Mouse (Mus musculus) B cell, adult 62 days (primary cell): ENCODE results near the gene Stx2. TPM values are rescaled to one million over a fixed set of nuclear protein-coding genes. Genes with fewer than 3 reads are reported as not detected.

Experiments
- total RNA-seq: library from RNA; stranded (reverse); gene quantifications from 4 replicates; pipeline ENCODE4 v1.2.4, GENCODE M21; 2023

Stx2 gene
- 9.2 to 12.9 TPM (median 10.7 TPM) in 4 replicates for total RNA-seq

DNA sequence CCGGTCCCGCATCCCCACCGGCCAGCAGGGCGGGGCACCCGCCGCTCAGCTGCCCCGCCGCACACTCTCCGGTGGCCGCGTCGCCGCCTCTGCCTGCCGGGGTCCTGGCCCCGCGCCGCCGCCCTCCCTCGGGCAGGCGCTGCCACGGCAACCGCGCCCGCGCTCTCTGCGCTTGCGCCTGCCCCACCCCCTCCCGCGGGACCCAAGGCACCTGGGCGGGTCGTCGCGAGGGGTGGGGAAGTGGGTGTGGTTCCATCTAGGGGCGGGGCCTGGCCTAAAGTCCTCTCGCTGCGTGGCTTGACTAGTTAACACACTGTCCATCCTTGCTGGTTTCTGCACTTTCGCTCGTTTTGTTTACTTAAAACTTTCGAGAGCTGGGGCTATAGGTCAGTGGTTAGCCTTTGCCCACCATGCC lies at the start of gene Stx2:
Gene Stx2 (minus strand): TSS at position 163 of the 415 bp plus-strand sequence.

DNA sequence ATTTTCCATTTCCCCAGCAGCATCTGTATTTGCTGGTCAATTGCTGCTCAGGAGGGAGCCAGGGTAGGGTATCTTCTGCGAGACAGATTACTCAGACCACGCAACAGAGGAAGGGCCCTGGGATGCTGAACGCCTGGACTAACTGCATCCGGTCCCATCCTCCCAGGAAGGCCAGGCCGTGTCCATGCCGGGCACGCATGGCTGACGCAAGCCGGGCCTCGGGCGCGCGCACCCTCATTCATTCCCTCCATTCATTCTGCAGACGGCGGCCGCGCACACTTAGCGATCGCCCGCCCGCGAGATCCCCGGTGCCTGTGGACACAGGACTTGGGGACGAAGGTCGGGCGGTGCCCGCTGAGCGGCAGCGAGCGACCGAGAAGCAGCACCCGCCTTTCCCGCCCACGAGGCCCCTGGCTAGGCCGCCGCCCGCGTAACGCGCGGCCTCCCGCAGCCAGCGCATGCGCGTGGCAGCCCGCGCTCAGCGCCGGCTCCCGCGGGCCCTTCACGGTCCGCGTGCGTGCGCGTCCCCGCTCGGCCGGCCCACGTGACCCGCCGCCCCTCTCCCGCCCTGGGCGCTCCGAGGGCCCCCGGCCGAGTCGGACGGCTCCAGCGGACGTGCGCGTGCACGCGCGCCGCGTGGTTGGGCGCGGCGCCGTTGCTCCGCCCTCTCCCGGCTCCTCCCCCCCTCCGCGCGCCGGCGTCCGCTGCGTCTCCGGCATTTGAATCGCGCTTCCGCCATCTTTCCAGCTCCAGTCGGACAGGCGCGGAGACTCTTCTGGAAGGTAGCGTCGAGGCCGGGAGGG lies 11.3 kb upstream of the Stx2 start, which contains the start of gene Ran:
Gene Ran (plus strand): TSS at position 573 of the 803 bp plus-strand sequence.

GRCm38 (mm10) chr5:128953278-128954070 lies 54.9 kb downstream of the Stx2 start, which contains the start of gene Rimbp2:
Gene Rimbp2, minus strand, starts transcription at chr5:128953486.

Other genes with a start within 250 kb of the Stx2 start
- gene Rimbp2, start 55.1 kb downstream of the Stx2 start, total RNA-seq, result not detected in 4 replicates
- 105 to 120 TPM (median 114 TPM) in 4 replicates for gene Ran, start 11.5 kb upstream of the Stx2 start, total RNA-seq
- 0.30 to 0.44 TPM (median 0.32 TPM) in 4 replicates for gene Adgrd1, start 88.2 kb upstream of the Stx2 start, total RNA-seq